Mouse (Mus musculus) stomach, postnatal 0 days (tissue): ENCODE measurements at regions not wholly inside any gene's neighbourhood (a gene's known extent, or its start where the extent isn't known, plus 50 kb on each side); places are given as distances from the start of the nearest gene placed in this dataset.

Source experiments
- ATAC-seq: fragments of 200-750 bp; cut with Nextera tagmentation; 2 replicates; pipeline ENCODE4 v1.8.0; 2017; ENCODE audit not compliant: low FRiP score, low TSS enrichment
- DNase-seq: peaks from one replicate; pipeline ENCODE4 v3.0.0-alpha.2; 2016; ENCODE audit warnings: low spot score
- H3K27ac ChIP-seq: fragments of 300-500 bp; sonication (generic); replicated peaks from 2 replicates; pipeline ENCODE4 v1.5.1; 2014; ENCODE audit warnings: mild to moderate bottlenecking, control low read depth
- H3K27me3 ChIP-seq: fragments of 300-500 bp; sonication (generic); 2 replicates; pipeline ENCODE4 v1.6.1; 2014; ENCODE audit warnings: low read length; ENCODE audit not compliant: control insufficient read depth, insufficient read depth
- H3K36me3 ChIP-seq: fragments of 300-500 bp; sonication (generic); 2 replicates; pipeline ENCODE4 v1.6.1; 2014; ENCODE audit warnings: low read length, mixed read lengths; ENCODE audit not compliant: control insufficient read depth, insufficient read depth
- H3K4me1 ChIP-seq: fragments of 300-500 bp; sonication (generic); replicated peaks from 2 replicates; pipeline ENCODE4 v1.6.1; 2014; ENCODE audit warnings: antibody characterized with exemption; ENCODE audit not compliant: control insufficient read depth, insufficient read depth
- H3K4me2 ChIP-seq: fragments of 300-500 bp; sonication (generic); replicated peaks from 2 replicates; pipeline ENCODE4 v1.6.1; 2014; ENCODE audit warnings: low read depth, mild to moderate bottlenecking, control low read depth, moderate library complexity
- H3K4me3 ChIP-seq: fragments of 300-500 bp; sonication (generic); 2 replicates; pipeline ENCODE4 v1.5.1; 2014; ENCODE audit warnings: low read depth, low read length, control low read depth
- H3K9ac ChIP-seq: fragments of 300-500 bp; sonication (generic); 2 replicates; pipeline ENCODE4 v1.6.1; 2014; ENCODE audit warnings: mild to moderate bottlenecking, low read length, control low read depth, mixed read lengths
- H3K9me3 ChIP-seq: fragments of 300-500 bp; sonication (generic); 2 replicates; pipeline ENCODE4 v1.6.1; 2016; ENCODE audit warnings: low read length; ENCODE audit not compliant: control insufficient read depth
- CTCF ChIP-seq: IDR thresholded peaks from 2 replicates; pipeline ENCODE4 v1.5.1; 2016; ENCODE audit warnings: antibody characterized with exemption, low read depth, mild to moderate bottlenecking, moderate library complexity
- EP300 ChIP-seq: optimal IDR thresholded peaks from 2 replicates; pipeline ENCODE3; 2016; ENCODE audit warnings: antibody characterized with exemption
- WGBS: fragments of 180-500 bp; shearing (Covaris S2); extraction: QIAGEN DNeasy Blood & Tissue Kit; methylation state at CpG from one replicate; pipeline ENCODE4 v1.1.7; 2014; 5-methylcytosine and 5-hydroxymethylcytosine counted together

DNA sequence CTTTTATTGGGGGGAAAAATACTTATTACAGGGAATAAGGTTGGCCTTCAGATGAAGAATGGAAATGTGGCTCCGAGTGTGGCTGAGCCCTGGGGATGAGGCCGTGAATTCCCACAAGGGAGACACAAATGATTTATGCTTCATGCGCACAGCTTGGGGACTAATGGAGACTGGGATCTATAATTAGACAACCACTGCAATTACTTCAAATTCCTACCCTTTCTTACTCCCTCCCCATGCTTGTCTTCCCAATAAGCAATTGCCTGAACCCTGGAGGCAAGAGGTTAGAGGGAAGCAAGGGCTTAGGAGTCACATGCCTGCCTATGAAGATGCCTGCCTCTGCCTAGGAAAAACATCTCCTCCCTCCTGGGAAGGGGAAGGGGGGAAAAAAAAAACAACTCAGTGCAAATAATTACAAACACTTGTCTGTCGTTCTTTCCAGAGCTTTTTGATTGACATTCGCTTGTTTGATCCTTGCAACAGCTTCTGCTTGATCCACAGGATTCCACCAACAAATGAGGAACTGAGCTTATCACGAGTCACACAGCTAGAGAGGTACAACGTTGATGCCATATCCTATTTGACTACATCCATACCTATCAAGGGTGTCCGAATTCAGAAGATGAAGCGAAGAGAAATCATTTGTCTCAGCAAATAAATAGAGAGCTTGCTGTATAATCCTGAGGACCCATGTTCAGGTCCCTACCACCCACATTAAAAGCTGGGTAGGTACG lies 326.1 kb downstream of the Sox9 start:
- H3K4me2 ChIP-seq: no peak overlapping the region
- H3K27me3 ChIP-seq: no peaks in the 10 kb centered on the region
- H3K9ac ChIP-seq: no peak overlapping the region
- DNase-seq (no peak), ATAC-seq (no peak)
- no peaks in the 10 kb centered on the region for H3K36me3 ChIP-seq
- no peak overlapping the region for H3K4me3 ChIP-seq
- WGBS: 61% methylated on average over 10 of the region's 10 CpGs
- H3K4me1 ChIP-seq: no peaks in the 10 kb centered on the region
- no peaks in the 10 kb centered on the region for H3K9me3 ChIP-seq
- no peak for TF ChIP-seq CTCF
- no peak for TF ChIP-seq EP300
- H3K27ac ChIP-seq: no peak overlapping the region

DNA sequence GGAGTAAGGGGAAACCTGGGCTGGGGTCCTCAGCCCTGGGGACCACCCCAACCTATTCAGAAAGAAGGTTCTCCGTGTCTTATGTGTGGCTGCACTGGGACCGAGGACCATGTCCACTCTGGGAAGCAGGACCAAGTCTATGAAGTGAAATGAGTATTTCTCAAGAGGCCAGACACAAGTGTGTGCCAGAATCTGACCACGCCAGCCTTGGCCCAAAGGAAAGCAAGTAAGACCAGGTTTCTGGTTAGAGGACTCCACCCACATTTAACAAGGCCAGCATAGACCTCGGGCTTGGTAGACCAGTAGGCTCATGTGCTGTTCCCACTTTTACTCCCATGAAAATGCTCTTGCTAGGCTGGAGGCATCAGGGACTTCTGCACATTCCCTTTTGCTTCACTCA lies 327.1 kb downstream of the Sox9 start:
- no peaks in the 10 kb centered on the region for H3K36me3 ChIP-seq
- H3K4me2 ChIP-seq: no peak overlapping the region
- H3K4me1 ChIP-seq: no peaks in the 10 kb centered on the region
- H3K27me3 ChIP-seq: no peaks in the 10 kb centered on the region
- H3K4me3 ChIP-seq: no peak overlapping the region
- no peak for ATAC-seq
- no peak overlapping the region for H3K27ac ChIP-seq
- WGBS: 77% methylated on average over 4 of the region's 4 CpGs
- no peak for DNase-seq
- no peak overlapping the region for H3K9ac ChIP-seq
- TF ChIP-seq EP300: no peak
- TF ChIP-seq CTCF: no peak
- H3K9me3 ChIP-seq: no peaks in the 10 kb centered on the region

DNA sequence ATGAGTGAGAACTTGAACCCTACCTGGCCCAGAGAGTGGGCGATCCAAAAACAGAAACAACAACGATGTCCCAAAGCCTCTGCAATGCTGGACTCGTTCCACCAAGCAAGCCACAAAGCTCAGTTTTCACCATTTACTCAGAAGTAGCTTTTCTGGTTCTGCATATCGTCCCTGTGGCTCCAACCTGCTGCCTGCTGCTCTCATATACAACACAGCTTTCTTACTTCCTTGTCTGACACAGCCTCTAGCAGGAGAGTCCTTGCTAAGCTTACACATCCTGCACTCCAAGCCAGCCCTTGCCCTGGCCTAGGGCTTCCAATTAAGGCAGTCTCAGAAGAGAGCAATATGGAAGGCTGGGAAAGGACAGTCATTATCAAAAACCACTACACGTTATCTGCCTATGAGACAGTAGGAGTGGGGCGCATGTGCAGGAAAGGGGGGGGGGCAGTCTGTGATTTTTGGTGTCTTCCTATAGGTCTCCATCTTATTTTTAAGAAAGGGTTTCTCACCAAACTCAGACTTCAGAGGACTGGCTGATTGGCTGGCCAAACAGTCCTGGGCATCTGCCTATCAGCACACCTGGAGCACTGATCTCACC lies 331.3 kb downstream of the Sox9 start:
- TF ChIP-seq EP300 (no peak), CTCF (no peak)
- DNase-seq (peak; percentile 53), ATAC-seq (peak; percentile 83)
- no peak overlapping the region for H3K4me3 ChIP-seq
- no peak overlapping the region for H3K9ac ChIP-seq
- no peaks in the 10 kb centered on the region for H3K36me3 ChIP-seq
- no peaks in the 10 kb centered on the region for H3K9me3 ChIP-seq
- H3K4me2 ChIP-seq: no peak overlapping the region
- H3K27ac ChIP-seq: peak overlapping the region; percentile 73
- WGBS: 54% methylated on average over 6 of the region's 6 CpGs
- H3K4me1 ChIP-seq: no peaks in the 10 kb centered on the region
- H3K27me3 ChIP-seq: no peaks in the 10 kb centered on the region

DNA sequence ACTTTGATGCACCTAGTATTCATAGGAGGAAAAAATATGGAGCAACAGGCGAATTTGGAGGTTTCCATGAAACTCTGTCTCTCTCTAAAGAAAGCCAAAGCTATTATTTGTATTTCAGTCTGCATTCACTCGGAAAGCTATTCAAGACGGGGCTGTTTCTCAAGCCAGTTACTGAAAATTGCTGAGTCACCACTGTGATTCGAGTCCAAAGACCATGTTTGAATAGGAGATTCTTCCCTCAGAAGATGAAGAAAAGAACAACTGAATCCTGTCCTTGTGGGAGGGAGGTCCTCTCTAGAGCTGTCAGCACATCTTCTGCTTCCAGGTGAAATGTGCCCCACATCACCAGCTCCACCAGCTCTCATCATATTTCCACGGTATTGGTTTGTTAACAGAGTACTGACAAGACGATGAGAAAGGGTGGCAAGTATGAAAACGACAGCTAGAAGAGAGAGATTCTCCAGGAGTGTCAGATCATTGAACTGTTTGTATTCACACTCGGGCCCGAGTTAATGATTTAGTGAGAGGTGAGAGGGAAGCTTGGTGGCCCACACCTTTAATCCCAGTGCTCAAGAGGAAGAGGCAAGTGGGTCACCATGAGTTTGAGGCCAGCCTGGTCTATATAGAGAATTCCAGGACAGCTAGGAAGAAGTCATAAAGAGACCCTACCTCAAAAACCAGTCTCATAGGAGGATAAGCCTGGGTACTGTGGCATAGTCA lies 335.3 kb downstream of the Sox9 start:
- WGBS: 56% methylated on average over 9 of the region's 9 CpGs
- Histone ChIP-seq H3K27ac (no peak overlapping the region), H3K27me3 (no peaks in the 10 kb centered on the region), H3K4me1 (0 out of 2 replicates have a peak, but pooled peaks cover 3% of the 10 kb centered on the region), H3K4me3 (no peak overlapping the region), H3K36me3 (no peaks in the 10 kb centered on the region), H3K9ac (no peak overlapping the region), H3K4me2 (no peak overlapping the region), H3K9me3 (no peaks in the 10 kb centered on the region)
- DNase-seq (no peak), ATAC-seq (no peak)
- TF ChIP-seq CTCF (no peak), EP300 (no peak)

DNA sequence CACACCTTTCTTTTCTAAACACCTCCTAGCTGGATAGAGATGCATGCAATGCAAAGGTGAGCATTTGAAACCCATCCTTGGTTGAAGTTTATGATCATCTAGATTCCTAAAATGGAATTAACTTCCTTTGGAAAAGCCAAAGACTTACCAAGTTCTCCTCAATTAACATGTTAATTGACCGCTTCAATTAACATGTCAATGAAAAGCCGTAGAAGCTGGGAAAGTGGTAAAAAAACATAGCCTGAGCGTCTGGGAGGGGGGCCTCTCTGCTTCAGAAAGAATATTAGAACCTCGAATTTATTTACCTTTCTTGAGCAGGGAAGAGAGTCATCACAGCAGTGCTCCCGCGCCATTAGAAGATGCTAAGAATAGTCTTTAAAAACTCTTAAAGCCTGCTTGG lies 338.5 kb downstream of the Sox9 start:
- DNase-seq (no peak), ATAC-seq (no peak)
- Histone ChIP-seq H3K9me3 (no peaks in the 10 kb centered on the region), H3K9ac (no peak overlapping the region), H3K4me1 (0 out of 2 replicates have a peak, but pooled peaks cover 3% of the 10 kb centered on the region), H3K4me3 (no peak overlapping the region), H3K27me3 (no peaks in the 10 kb centered on the region), H3K4me2 (no peak overlapping the region), H3K27ac (no peak overlapping the region), H3K36me3 (no peaks in the 10 kb centered on the region)
- 61% methylated on average over 6 of the region's 6 CpGs for WGBS
- TF ChIP-seq CTCF (no peak), EP300 (no peak)
